ENCODE assay signal across 8 mouse cellular contexts in genomic region chr3:95133680-95134101, GRCm38 (mm10). TPM values are rescaled to one million over a fixed set of nuclear protein-coding genes. Genes with fewer than 3 reads are reported as not detected.
DNase-seq lines count a peak whose midpoint lies in the region; ATAC-seq lines count a peak whose summit lies in the region.

Gene Scnm1, minus strand, starts transcription at chr3:95134011.
Gene Lysmd1, plus strand, starts transcription at chr3:95134088.

- no peaks in the 10 kb centered on the region for H3K27me3 ChIP-seq in embryonic facial prominence, embryonic 11.5 days (ENCODE audit: control insufficient read depth, insufficient read depth, low read length)
- no peaks in the 10 kb centered on the region for H3K27me3 ChIP-seq in limb, embryonic 10.5 days (ENCODE audit: low read depth, poor library complexity, severe bottlenecking)
- H3K27me3 ChIP-seq in midbrain, embryonic 13.5 days: no peaks in the 10 kb centered on the region

- H3K9ac ChIP-seq in embryonic facial prominence, embryonic 11.5 days (replicated peaks; ENCODE audit: low read length): peak within 1 kb of the TSS; percentile 79
- peak within 1 kb of the TSS; percentile 83 for H3K9ac ChIP-seq in midbrain, embryonic 13.5 days (replicated peaks)

- H3K36me3 ChIP-seq in embryonic facial prominence, embryonic 11.5 days (replicated peaks; ENCODE audit: control insufficient read depth, insufficient read depth, low read depth, low read length): no peaks in the 10 kb centered on the region
- H3K36me3 ChIP-seq in limb, embryonic 10.5 days: peaks cover 37% of the 10 kb centered on the region
- H3K36me3 ChIP-seq in midbrain, embryonic 13.5 days: peaks cover 32% of the 10 kb centered on the region

- peak; percentile 52 to 86 for DNase-seq in urinary bladder, adult 18-20 months (ENCODE audit: low spot score in 2 of 2)
- DNase-seq in urinary bladder, postnatal 10 days (ENCODE audit: low spot score): no peak
- peak; percentile 96 for DNase-seq in embryonic facial prominence, embryonic 11.5 days (ENCODE audit: low spot score)
- DNase-seq in kidney, adult 11 months: peak; percentile 97
- DNase-seq in limb, embryonic 10.5 days (ENCODE audit: low spot score): peak; percentile 91
- DNase-seq in spleen, adult 12 weeks (ENCODE audit: low spot score): peak; percentile 85

- H3K4me2 ChIP-seq in embryonic facial prominence, embryonic 11.5 days (ENCODE audit: low read depth, low read length): peak within 1 kb of the TSS; percentile 83
- peak within 1 kb of the TSS; percentile 90 for H3K4me2 ChIP-seq in midbrain, embryonic 13.5 days (replicated peaks)

- peak; percentile 90 for ATAC-seq in embryonic facial prominence, embryonic 11.5 days (replicated peaks; ENCODE audit: insufficient number of reproducible peaks, low FRiP score, low TSS enrichment, low read depth)
- ATAC-seq in granulocyte monocyte progenitor cell, adult 5-6 weeks (replicated peaks; ENCODE audit: poor library complexity, severe bottlenecking): peak; percentile 83
- peak; percentile 95 for ATAC-seq in midbrain, embryonic 13.5 days

- no peaks in the 10 kb centered on the region for H3K9me3 ChIP-seq in embryonic facial prominence, embryonic 11.5 days (replicated peaks; ENCODE audit: control insufficient read depth, low read length)
- no peaks in the 10 kb centered on the region for H3K9me3 ChIP-seq in limb, embryonic 10.5 days (replicated peaks)
- no peaks in the 10 kb centered on the region for H3K9me3 ChIP-seq in midbrain, embryonic 13.5 days

- under 1% methylated on average over 20 of the region's 20 CpGs for WGBS in embryonic facial prominence, embryonic 11.5 days
- under 1% methylated on average over 20 of the region's 20 CpGs for WGBS in limb, embryonic 10.5 days
- under 1% methylated on average over 20 of the region's 20 CpGs for WGBS in midbrain, embryonic 13.5 days

- peaks cover 3% of the 10 kb centered on the region; the same call in 1 of the 2 replicates for H3K4me1 ChIP-seq in embryonic facial prominence, embryonic 11.5 days (ENCODE audit: control insufficient read depth, insufficient read depth, low read length)
- peaks cover 32% of the 10 kb centered on the region for H3K4me1 ChIP-seq in limb, embryonic 10.5 days
- peaks cover 23% of the 10 kb centered on the region for H3K4me1 ChIP-seq in midbrain, embryonic 13.5 days (replicated peaks)

- peak within 1 kb of the TSS; percentile 46 for H3K4me3 ChIP-seq in embryonic facial prominence, embryonic 11.5 days (ENCODE audit: low read depth, low read length)
- peak within 1 kb of the TSS; percentile 67 for H3K4me3 ChIP-seq in limb, embryonic 10.5 days
- H3K4me3 ChIP-seq in midbrain, embryonic 13.5 days (replicated peaks): peak within 1 kb of the TSS; percentile 72

- no peak within 1 kb of the TSS; the same call in 1 of the 2 replicates for H3K27ac ChIP-seq in embryonic facial prominence, embryonic 11.5 days (replicated peaks; ENCODE audit: low read depth, low read length)
- peak within 1 kb of the TSS; percentile 87 for H3K27ac ChIP-seq in limb, embryonic 10.5 days
- H3K27ac ChIP-seq in midbrain, embryonic 13.5 days: peak within 1 kb of the TSS; percentile 74

RNA-seq across cellular contexts. Expression of gene Scnm1, which starts in this region (rescaled TPM):
- polyA plus RNA-seq in embryonic facial prominence, embryonic 11.5 days (2014; fragmentation: Nextera tagmentation; extraction: Ambion mirVana): 71.8 and 84.0 TPM in 2 replicates
- total RNA-seq in granulocyte monocyte progenitor cell, adult 5-6 weeks (2014; fragmentation: Nextera tagmentation): 41.2 and 82.8 TPM in 2 replicates
- total RNA-seq in granulocyte monocyte progenitor cell, adult 5-6 weeks (2017): 53.1 and 64.1 TPM in 2 replicates
- polyA plus RNA-seq in limb, embryonic 10.5 days (2016; fragmentation: Nextera tagmentation; extraction: Ambion mirVana): 74.1 and 79.7 TPM in 2 replicates
- 99.2 and 103 TPM in 2 replicates for polyA plus RNA-seq in midbrain, embryonic 13.5 days (2015; fragmentation: Nextera tagmentation; extraction: Ambion mirVana)

RNA-seq across cellular contexts. Expression of gene Lysmd1, which starts in this region (rescaled TPM):
- 13.2 and 15.1 TPM in 2 replicates for polyA plus RNA-seq in embryonic facial prominence, embryonic 11.5 days (2014; fragmentation: Nextera tagmentation; extraction: Ambion mirVana)
- 3.1 and 4.3 TPM in 2 replicates for total RNA-seq in granulocyte monocyte progenitor cell, adult 5-6 weeks (2014; fragmentation: Nextera tagmentation)
- 2.7 and 4.4 TPM in 2 replicates for total RNA-seq in granulocyte monocyte progenitor cell, adult 5-6 weeks (2017)
- 12.6 and 16.2 TPM in 2 replicates for polyA plus RNA-seq in limb, embryonic 10.5 days (2016; fragmentation: Nextera tagmentation; extraction: Ambion mirVana)
- 36.2 and 38.1 TPM in 2 replicates for polyA plus RNA-seq in midbrain, embryonic 13.5 days (2015; fragmentation: Nextera tagmentation; extraction: Ambion mirVana)
